Mouse (Mus musculus): Measurements from ENCODE around the gene Ovca2. TPM values are rescaled to one million over a fixed set of nuclear protein-coding genes. Genes with fewer than 3 reads are reported as not detected.

The Ovca2 gene
- total and polyA plus RNA-seq, 2 experiments from 2014 or later, result 11.7 to 17.6 TPM

DNA sequence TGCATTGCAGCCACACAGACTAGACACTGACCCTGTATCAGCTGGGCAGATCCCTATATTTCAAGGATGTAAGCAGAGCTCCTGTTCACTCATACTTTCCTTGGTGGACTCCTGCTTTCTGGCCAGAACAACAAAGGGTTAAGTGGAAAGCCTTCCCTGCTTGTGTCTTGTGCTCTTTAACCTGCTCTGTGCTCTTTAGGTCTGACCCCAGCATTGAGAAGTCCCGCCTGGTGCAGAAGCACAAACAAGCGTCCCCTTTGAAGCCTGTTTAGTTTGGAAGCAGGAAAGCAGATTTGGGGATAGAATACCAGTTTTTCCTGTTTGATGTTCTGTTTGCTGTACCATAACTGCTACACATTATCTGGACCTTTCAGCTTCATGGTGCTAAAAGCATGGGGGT lies 20.7 kb downstream of the Ovca2 start:
- H3K4me1 ChIP-seq (ENCODE audit: insufficient read depth, low read length), result no peaks in the 10 kb centered on the region
- H3K4me3 ChIP-seq (ENCODE audit: low read length), result no peak overlapping the region
- no peaks in the 10 kb centered on the region for H3K9me3 ChIP-seq (ENCODE audit: low read length)
- WGBS, result 66% methylated on average over 2 of the region's 2 CpGs
- no peak for DNase-seq (ENCODE audit: low spot score)
- peaks cover 5% of the 10 kb centered on the region; the same call in 1 of the 2 replicates for H3K36me3 ChIP-seq (ENCODE audit: insufficient read depth, low read length)
- no peaks in the 10 kb centered on the region for H3K27me3 ChIP-seq (ENCODE audit: insufficient read depth, low read length)
- no peak overlapping the region for H3K4me2 ChIP-seq (ENCODE audit: low read depth, low read length)
- no peak for ATAC-seq
- no peak for TF ChIP-seq CTCF (IDR thresholded peaks at IDR 0.05; ENCODE audit: low read depth)
- no peak overlapping the region for H3K9ac ChIP-seq (replicated peaks; ENCODE audit: low read length)
- H3K27ac ChIP-seq, result no peak overlapping the region

DNA sequence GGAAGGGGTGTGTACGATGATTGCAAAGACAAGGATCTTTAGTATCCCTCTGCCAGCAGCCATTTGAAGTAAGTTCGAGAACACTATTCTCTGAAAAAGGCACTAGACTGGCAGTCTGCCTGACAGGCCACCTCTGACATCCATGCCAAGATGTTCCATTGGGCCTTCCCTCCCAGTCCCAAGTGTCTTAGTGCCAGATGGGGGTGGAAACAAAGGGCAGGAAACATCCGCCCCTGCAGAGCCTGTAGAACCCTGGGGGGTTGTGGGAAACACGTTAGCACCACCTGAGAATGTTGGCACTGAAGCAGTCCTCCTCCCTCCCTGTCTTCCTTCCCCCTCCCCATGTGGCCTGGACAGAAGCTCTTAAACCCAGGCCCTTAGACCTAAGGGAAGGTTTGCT lies 21.6 kb downstream of the Ovca2 start:
- TF ChIP-seq CTCF (IDR thresholded peaks at IDR 0.05; ENCODE audit: low read depth), result no peak
- Histone ChIP-seq H3K9ac (replicated peaks; ENCODE audit: low read length) (no peak overlapping the region), H3K4me2 (ENCODE audit: low read depth, low read length) (no peak overlapping the region), H3K27ac (no peak overlapping the region), H3K36me3 (ENCODE audit: insufficient read depth, low read length) (0 out of 2 replicates have a peak, but pooled peaks cover 4% of the 10 kb centered on the region), H3K9me3 (ENCODE audit: low read length) (no peaks in the 10 kb centered on the region), H3K27me3 (ENCODE audit: insufficient read depth, low read length) (no peaks in the 10 kb centered on the region), H3K4me1 (ENCODE audit: insufficient read depth, low read length) (no peaks in the 10 kb centered on the region), H3K4me3 (ENCODE audit: low read length) (no peak overlapping the region)
- 32% methylated on average over 4 of the region's 4 CpGs for WGBS
- DNase-seq (ENCODE audit: low spot score) (no peak), ATAC-seq (no peak)

DNA sequence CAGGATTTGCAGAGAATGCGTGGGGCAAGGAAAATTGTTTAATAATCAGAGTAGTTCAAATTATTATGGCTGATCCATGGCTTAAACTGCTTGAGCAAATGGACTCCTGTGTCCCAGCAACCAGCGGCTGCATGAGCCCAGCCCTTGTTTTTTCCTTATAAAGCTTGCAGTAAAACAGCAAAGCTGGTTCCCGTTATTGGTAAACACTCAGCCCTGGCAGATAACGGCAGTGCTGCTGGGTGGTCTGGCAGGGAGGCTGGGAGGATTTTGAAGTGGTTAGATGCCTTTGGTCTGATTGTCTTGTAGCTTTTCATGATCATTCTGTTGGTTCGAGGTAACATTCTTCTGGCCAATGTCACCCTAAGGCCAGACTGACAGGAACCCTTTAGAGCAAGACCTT lies 22.2 kb downstream of the Ovca2 start:
- no peaks in the 10 kb centered on the region for H3K27me3 ChIP-seq (ENCODE audit: insufficient read depth, low read length)
- no peaks in the 10 kb centered on the region for H3K4me1 ChIP-seq (ENCODE audit: insufficient read depth, low read length)
- ATAC-seq (no peak), DNase-seq (ENCODE audit: low spot score) (no peak)
- H3K9me3 ChIP-seq (ENCODE audit: low read length), result no peaks in the 10 kb centered on the region
- H3K4me2 ChIP-seq (ENCODE audit: low read depth, low read length), result no peak overlapping the region
- no peak overlapping the region for H3K27ac ChIP-seq
- no peak overlapping the region for H3K9ac ChIP-seq (replicated peaks; ENCODE audit: low read length)
- 65% methylated on average over 5 of the region's 5 CpGs for WGBS
- 0 out of 2 replicates have a peak, but pooled peaks cover 4% of the 10 kb centered on the region for H3K36me3 ChIP-seq (ENCODE audit: insufficient read depth, low read length)
- TF ChIP-seq CTCF (IDR thresholded peaks at IDR 0.05; ENCODE audit: low read depth), result no peak
- H3K4me3 ChIP-seq (ENCODE audit: low read length), result no peak overlapping the region

DNA sequence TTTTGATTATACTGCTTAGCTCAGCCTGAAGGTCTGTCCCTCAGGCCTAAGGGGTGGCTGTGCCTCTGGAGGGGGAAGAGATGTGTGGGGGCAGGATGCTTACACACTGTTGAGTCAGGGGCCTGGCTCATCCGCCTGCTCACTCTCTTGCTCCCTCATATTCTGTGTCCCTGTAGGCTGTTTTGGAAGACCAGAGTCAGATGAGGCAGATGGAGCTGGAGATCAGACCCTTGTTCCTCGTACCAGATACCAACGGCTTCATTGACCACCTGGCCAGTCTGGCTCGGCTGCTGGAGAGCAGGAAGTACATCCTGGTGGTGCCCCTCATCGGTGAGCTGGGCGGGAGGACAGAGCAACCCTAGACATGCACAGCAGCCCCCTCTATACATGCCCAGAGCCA lies 22.6 kb downstream of the Ovca2 start:
- Histone ChIP-seq H3K4me3 (ENCODE audit: low read length) (no peak overlapping the region), H3K36me3 (ENCODE audit: insufficient read depth, low read length) (0 out of 2 replicates have a peak, but pooled peaks cover 4% of the 10 kb centered on the region), H3K4me2 (ENCODE audit: low read depth, low read length) (no peak overlapping the region), H3K27me3 (ENCODE audit: insufficient read depth, low read length) (no peaks in the 10 kb centered on the region), H3K4me1 (ENCODE audit: insufficient read depth, low read length) (no peaks in the 10 kb centered on the region), H3K9ac (replicated peaks; ENCODE audit: low read length) (no peak overlapping the region), H3K9me3 (ENCODE audit: low read length) (no peaks in the 10 kb centered on the region), H3K27ac (0 out of 2 replicates have a peak overlapping the region, but pooled peaks have one; percentile 9)
- DNase-seq (ENCODE audit: low spot score), result no peak
- 51% methylated on average over 6 of the region's 6 CpGs for WGBS
- ATAC-seq, result no peak
- TF ChIP-seq CTCF (IDR thresholded peaks at IDR 0.05; ENCODE audit: low read depth), result no peak

DNA sequence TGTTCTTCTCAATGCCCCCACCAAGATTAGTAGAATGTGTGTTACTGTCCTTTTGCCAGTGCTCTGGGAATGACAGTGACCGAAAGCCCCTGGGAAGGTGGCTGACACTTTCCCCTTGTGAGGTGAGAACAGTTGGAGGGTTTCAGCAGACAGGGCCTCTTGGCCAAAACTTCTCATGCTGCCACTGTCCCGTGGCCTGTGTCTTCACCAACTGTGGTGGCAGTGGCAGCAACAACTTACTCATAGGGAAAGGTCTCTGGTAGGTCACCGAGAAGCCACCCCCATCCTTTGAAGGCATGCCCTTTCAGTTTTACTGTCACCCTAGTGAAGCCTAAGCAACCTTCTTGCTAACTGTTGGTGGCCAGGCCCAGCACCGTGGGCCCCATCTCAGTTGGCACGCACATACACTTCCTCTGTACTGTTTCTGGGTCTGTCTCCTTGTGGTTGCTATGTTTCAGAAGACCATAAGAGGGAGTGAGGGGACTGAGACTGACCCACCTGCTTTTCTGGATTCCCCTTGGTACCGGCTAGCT lies 24.5 kb downstream of the Ovca2 start:
- H3K9ac ChIP-seq (replicated peaks; ENCODE audit: low read length), result no peak overlapping the region
- peaks cover 4% of the 10 kb centered on the region; the same call in 1 of the 2 replicates for H3K36me3 ChIP-seq (ENCODE audit: insufficient read depth, low read length)
- no peaks in the 10 kb centered on the region for H3K27me3 ChIP-seq (ENCODE audit: insufficient read depth, low read length)
- H3K4me3 ChIP-seq (ENCODE audit: low read length), result no peak overlapping the region
- no peak overlapping the region for H3K4me2 ChIP-seq (ENCODE audit: low read depth, low read length)
- TF ChIP-seq CTCF (IDR thresholded peaks at IDR 0.05; ENCODE audit: low read depth), result peak; percentile 44
- no peak overlapping the region for H3K27ac ChIP-seq
- DNase-seq (ENCODE audit: low spot score), result no peak
- ATAC-seq, result no peak
- WGBS, result 64% methylated on average over 6 of the region's 6 CpGs
- H3K4me1 ChIP-seq (ENCODE audit: insufficient read depth, low read length), result no peaks in the 10 kb centered on the region
- H3K9me3 ChIP-seq (ENCODE audit: low read length), result no peaks in the 10 kb centered on the region

DNA sequence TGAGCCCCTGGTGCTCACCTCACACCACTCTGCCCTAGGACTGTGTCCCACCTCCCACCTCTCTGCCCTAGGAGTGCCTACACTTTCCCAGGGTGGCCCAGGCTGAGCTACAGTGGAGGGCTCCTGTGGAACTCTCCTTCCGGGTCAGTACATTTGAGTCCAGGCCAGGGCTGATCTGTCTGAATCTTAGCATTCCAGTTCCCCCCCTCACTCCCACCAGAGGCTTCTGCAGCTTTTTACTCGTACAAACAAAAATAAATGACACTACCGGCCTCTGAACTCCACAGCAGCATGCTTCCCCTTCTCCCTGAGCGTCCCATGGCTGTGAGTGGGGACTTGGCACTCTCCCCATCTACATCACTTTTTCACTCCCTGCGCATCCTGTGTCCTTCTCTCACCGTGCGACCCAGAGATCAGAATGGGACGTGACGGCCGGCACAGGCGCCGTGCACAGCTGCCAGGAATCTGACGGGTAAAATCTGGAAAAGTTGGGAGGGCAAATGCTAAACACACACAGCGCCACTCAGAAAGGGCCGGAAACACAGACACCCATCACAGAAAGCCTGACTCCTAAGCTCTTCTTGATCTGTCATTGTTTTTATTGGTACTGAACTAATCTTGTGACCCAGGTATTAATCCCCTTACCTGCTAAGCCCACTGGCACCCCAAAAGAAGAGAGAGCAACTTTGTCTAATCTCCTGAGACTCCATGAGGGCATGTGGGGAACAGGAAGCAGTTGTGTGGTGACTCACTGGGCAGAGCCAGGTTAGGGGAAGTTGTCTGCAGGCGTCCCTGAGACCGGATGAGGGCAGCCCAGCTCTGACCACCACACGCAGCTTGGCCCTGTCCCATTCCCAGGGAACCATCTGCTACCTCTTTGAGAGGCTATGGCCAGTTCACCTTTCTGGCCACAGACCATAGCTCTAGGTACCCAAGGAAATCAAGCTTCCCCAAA lies 25.8 kb downstream of the Ovca2 start:
- Histone ChIP-seq H3K4me2 (ENCODE audit: low read depth, low read length) (no peak overlapping the region), H3K36me3 (ENCODE audit: insufficient read depth, low read length) (peaks cover 4% of the 10 kb centered on the region; the same call in 1 of the 2 replicates), H3K27ac (peak overlapping the region; percentile 34; the same call in 1 of the 2 replicates), H3K9me3 (ENCODE audit: low read length) (no peaks in the 10 kb centered on the region), H3K27me3 (ENCODE audit: insufficient read depth, low read length) (no peaks in the 10 kb centered on the region), H3K4me1 (ENCODE audit: insufficient read depth, low read length) (no peaks in the 10 kb centered on the region), H3K4me3 (ENCODE audit: low read length) (no peak overlapping the region), H3K9ac (replicated peaks; ENCODE audit: low read length) (no peak overlapping the region)
- 68% methylated on average over 18 of the region's 18 CpGs for WGBS
- ATAC-seq (no peak), DNase-seq (ENCODE audit: low spot score) (no peak)
- TF ChIP-seq CTCF (IDR thresholded peaks at IDR 0.05; ENCODE audit: low read depth), result no peak

Data from hindbrain, postnatal 0 days (tissue).